Mouse (Mus musculus) large intestine, adult 2 months (tissue): ENCODE measurements around the gene Hdgfl2. TPM values are rescaled to one million over a fixed set of nuclear protein-coding genes. Genes with fewer than 3 reads are reported as not detected.

Experiments used
- DNase-seq: peaks from one replicate; pipeline ENCODE4 v3.0.0-alpha.2; 2012; ENCODE audit warnings: low read depth, low spot score
- WGBS: fragments of 180-500 bp; shearing (Covaris S2); methylation state at CpG from one replicate; pipeline ENCODE4 v1.1.7; 2018; 5-methylcytosine and 5-hydroxymethylcytosine counted together
- polyA plus RNA-seq: library from polyadenylated mRNA; depleted of rRNA; stranded (reverse); fragments of >200 nt; gene quantifications from 2 replicates; pipeline ENCODE4 v1.2.3, GENCODE M21; 2012

Gene Hdgfl2
- polyA plus RNA-seq, 1 experiment = 22.2 TPM

- no peak for DNase-seq
- 92% methylated on average over 12 of the region's 12 CpGs for WGBS
These were observed 43.7 kb downstream of the Hdgfl2 start for GRCm38 (mm10) chr17:56123161-56123560.

- 36% methylated on average over 59 of the region's 59 CpGs for WGBS
- DNase-seq = no peak
These were observed 44.4 kb downstream of the Hdgfl2 start for GRCm38 (mm10) chr17:56123681-56124340.

GRCm38 (mm10) chr17:56124377-56125275 lies 45.2 kb downstream of the Hdgfl2 start:
- peak; percentile 74 for DNase-seq
- WGBS = 11% methylated on average over 59 of the region's 59 CpGs

GRCm38 (mm10) chr17:56125276-56125630 lies 45.8 kb downstream of the Hdgfl2 start:
- no peak for DNase-seq
- WGBS = 84% methylated on average over 4 of the region's 4 CpGs

- 78% methylated on average over 11 of the region's 11 CpGs for WGBS
- no peak for DNase-seq
These were observed 46.7 kb downstream of the Hdgfl2 start for GRCm38 (mm10) chr17:56126175-56126574.

GRCm38 (mm10) chr17:56128246-56128645 lies 48.8 kb downstream of the Hdgfl2 start:
- DNase-seq = no peak
- WGBS = 61% methylated on average over 15 of the region's 15 CpGs

GRCm38 (mm10) chr17:56131136-56131535 lies 51.7 kb downstream of the Hdgfl2 start:
- DNase-seq = no peak
- whole genome bisulfite sequencing = 76% methylated on average over 10 of the region's 10 CpGs

GRCm38 (mm10) chr17:56131814-56132213 lies 52.4 kb downstream of the Hdgfl2 start:
- WGBS = 38% methylated on average over 7 of the region's 7 CpGs

GRCm38 (mm10) chr17:56132661-56133060 lies 53.2 kb downstream of the Hdgfl2 start:
- WGBS = 5% methylated on average over 14 of the region's 14 CpGs

More at GRCm38 (mm10) chr17:56131814-56132213, 52.4 kb downstream of the Hdgfl2 start:
- DNase-seq = peak; percentile 42

GRCm38 (mm10) chr17:56133457-56134363 lies 54.3 kb downstream of the Hdgfl2 start:
- WGBS = 7% methylated on average over 21 of the region's 21 CpGs
- DNase-seq = peak; percentile 83

More at GRCm38 (mm10) chr17:56132661-56133060, 53.2 kb downstream of the Hdgfl2 start:
- no peak for DNase-seq

GRCm38 (mm10) chr17:56134463-56134971 lies 55.1 kb downstream of the Hdgfl2 start:
- peak; percentile 40 for DNase-seq
- WGBS = 1% methylated on average over 27 of the region's 27 CpGs

GRCm38 (mm10) chr17:56136558-56136957 lies 57.1 kb downstream of the Hdgfl2 start:
- DNase-seq = no peak
- WGBS = 85% methylated on average over 7 of the region's 7 CpGs

GRCm38 (mm10) chr17:56137839-56138613 lies 58.6 kb downstream of the Hdgfl2 start:
- DNase-seq = no peak
- 36% methylated on average over 25 of the region's 25 CpGs for WGBS

GRCm38 (mm10) chr17:56139355-56139754 lies 59.9 kb downstream of the Hdgfl2 start:
- 22% methylated on average over 21 of the region's 21 CpGs for WGBS
- no peak for DNase-seq

GRCm38 (mm10) chr17:56139858-56140595 lies 60.6 kb downstream of the Hdgfl2 start, which contains the start of gene Sema6b:
Gene Sema6b (minus strand): TSS chr17:56140343.
- no peak for DNase-seq
- 3% methylated on average over 77 of the region's 79 CpGs for WGBS

- WGBS = 2% methylated on average over 45 of the region's 47 CpGs
- DNase-seq = no peak
These were observed 62.5 kb downstream of the Hdgfl2 start for GRCm38 (mm10) chr17:56141702-56142605.

- no peak for DNase-seq
- WGBS = 53% methylated on average over 9 of the region's 9 CpGs
These were observed 65.1 kb downstream of the Hdgfl2 start for GRCm38 (mm10) chr17:56144546-56144945.
